Mouse (Mus musculus) cerebellum, adult 18-20 months (tissue): Measurements from ENCODE around the gene Nkx3-2.

Source experiments
- DNase-seq, 2 experiments: peaks; one replicate each; pipeline ENCODE4 v3.0.0; 2021

The Nkx3-2 gene

DNA sequence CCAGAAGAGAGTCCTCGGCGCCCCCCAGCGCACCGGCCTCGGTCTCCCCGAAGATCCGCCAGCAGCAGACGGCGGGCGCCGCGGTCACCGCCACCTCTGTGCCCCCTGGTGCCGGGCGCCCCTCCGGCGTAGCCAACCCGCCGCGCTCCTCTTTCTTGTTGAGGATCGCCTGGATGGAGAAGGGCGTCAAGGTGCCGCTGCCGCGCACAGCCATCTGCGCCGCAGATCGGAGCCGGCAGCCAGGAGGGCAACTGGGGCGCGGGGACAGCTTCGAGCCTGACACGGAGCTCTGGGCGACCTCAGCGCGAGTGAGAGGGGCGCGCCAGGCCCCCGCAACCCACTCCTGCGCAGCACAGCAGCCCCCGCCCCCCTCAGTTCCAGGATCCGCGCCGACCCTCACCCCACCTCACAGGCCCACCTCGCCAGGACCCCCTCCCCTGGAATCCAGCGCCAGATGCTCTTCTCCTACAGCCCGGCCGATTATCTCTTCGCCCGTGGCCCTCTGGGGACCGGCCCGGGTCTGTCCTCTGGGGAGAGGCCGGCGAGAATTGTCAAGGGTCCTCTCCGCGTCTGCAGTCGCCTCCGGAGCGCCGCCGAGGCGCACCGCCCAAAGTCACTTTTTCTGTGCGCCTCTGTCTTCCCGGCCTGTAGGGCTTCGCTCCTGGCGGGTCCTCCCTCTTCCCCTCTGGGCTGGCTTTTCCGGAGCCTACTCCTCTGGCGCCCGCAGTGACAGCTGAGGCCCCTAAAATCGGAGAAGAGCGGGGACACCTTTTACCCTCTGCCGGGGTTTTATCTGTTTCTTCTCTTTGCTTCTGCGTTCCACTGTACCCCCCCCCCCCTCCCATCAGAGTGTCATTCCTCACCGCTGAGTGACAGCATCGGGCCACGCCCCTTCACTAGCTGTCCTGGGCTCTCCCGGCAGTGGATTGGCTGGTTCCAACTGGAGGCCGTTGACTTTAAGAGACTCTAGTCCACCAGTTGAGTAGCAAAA, at the start of gene Nkx3-2:
Gene Nkx3-2 (minus strand): TSS at position 771 of the 991 bp plus-strand sequence.
- DNase-seq, result no peak

- no peak for DNase-seq
Observed at GRCm38 (mm10) chr5:41812516-41812915, 48.2 kb upstream of the Nkx3-2 start.

DNA sequence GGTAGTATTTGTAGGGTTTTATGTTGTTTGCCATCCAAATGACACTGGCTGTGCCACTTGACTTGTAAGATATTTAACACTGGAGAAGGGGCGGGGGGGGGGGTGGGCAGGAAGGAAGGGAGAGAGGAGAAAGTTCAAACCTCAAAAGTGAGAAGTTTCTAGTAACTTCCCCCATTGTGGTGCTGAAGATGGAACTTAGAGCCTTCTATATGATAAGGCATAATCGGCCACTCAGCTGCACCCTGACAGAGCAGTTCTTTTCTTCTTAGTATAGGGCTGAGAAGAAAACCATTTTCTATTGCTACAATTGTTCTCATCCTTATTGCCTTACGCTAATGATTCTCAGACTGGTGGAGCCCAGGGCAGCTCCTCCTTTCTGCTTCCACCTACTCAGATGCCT, 47.0 kb upstream of the Nkx3-2 start:
- DNase-seq, result no peak

- no peak for DNase-seq
Observed at GRCm38 (mm10) chr5:41807383-41807782, 43.1 kb upstream of the Nkx3-2 start.

- no peak for DNase-seq
Observed at GRCm38 (mm10) chr5:41806176-41806575, 41.9 kb upstream of the Nkx3-2 start.

DNA sequence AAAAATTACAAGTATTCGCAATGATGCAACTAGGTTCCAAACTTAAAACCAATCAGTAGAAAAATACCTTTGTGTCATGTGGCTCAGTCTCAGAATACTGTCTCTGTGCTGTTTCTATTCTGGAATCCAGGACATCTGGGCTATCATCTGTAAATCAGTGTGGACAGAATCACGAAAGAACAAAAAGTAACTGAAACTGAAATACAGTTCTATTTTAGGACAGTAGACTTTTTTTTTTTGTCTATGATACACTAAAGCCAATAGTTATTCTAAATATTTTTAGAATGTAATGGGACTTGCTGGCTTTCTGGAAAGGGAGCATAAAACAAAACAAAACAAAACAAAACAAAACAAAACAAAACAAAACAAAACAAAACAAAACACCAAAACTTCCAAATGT, 40.8 kb upstream of the Nkx3-2 start:
- no peak for DNase-seq

- no peak for DNase-seq
Observed at GRCm38 (mm10) chr5:41804643-41805042, 40.3 kb upstream of the Nkx3-2 start.

- DNase-seq, result no peak
Observed at GRCm38 (mm10) chr5:41801622-41802021, 37.3 kb upstream of the Nkx3-2 start.

GRCm38 (mm10) chr5:41794434-41794833, 30.1 kb upstream of the Nkx3-2 start:
- DNase-seq, result no peak

DNA sequence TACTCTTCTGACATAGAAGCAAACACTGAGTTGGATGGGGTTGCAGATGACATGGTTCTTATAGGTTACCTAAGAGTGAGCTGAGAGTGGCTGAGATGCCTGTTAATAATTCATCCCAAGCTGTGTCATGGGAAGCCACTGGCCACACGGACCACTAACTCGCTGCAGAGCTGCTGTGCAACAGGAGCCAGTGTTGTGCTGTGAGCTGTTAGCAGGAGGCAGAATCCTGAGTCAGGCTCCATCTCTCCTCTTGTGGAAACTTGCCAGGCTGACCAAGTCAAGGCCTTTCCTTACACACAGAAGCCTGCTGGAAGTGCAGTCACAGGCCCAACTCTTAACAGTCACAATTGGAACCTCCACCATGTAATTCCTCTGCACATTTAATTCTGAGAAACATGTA, 26.2 kb upstream of the Nkx3-2 start:
- no peak for DNase-seq

GRCm38 (mm10) chr5:41788877-41789276, 24.6 kb upstream of the Nkx3-2 start:
- DNase-seq, result no peak

GRCm38 (mm10) chr5:41781890-41782289, 17.6 kb upstream of the Nkx3-2 start:
- DNase-seq, result no peak

DNA sequence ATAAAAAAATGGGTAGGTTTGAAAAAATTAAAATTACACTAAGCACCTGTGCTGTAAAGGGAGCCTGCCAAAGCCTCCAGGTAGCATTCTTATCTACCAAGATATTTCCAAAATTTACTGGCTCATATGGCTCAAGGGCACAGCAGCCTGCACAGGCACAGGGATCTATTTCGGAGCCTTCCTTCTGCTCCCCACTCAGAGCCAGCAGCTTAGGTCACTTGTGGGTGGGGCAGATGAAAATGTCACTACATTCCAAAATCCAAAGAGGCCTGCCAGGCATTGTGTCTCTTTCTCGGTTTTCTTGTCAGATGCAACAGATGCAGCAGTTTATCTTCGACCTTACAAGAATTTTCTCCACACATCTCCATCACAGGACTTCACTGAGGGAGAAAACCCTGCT, 15.7 kb upstream of the Nkx3-2 start:
- peak; percentile 33 to 46 for DNase-seq

GRCm38 (mm10) chr5:41775728-41776127, 11.4 kb upstream of the Nkx3-2 start:
- no peak for DNase-seq

DNA sequence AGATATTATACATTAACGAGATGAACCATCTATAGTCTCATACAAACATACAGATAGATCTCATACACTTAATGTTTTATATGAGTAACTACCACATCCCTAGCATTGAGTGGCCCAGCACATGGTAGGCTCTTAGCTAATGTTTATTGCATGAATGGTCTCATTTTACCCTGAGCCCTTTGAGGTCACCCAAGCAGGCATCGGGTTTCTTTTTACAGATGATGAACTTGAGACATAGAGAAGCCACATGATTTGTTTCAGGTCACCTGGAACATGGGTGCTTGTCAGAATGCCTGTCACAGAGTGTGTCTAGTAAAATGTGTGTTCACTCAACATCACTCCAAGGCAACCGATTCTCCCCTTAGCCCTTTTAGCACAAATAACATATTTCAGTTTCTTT, 11.0 kb upstream of the Nkx3-2 start:
- no peak for DNase-seq

DNA sequence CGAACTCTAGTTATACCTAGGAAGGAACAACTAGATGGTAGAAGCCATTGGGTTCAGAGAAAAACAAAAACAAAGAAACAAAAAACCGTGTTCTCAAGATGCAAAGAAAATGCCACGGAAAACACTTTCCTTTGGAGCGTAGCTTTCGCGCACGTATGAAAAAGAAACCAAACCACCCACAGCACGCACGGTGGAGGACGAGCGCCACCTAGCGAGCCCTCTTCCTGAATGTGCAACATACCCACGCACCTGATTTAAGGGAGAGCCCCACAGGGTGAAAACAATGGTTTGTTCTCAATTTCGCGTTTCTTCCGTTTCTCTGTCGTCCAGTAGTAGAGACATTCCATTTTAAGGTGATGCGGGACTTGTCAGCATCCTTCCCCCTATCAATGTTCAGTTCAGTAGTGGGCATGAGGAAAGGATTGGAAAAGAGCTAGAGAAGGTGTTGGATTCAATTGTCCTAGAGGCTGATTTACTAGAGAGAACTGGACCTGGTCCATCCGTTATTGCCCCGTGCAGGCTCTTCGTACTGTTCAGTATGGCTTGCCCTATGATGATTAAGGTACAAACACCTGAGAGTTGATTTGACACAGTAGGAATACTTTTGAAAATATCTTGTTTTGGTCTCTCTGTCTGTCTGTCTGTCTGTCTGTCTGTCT, 4.2 kb upstream of the Nkx3-2 start:
- DNase-seq, result peak; percentile 78 to 90

DNA sequence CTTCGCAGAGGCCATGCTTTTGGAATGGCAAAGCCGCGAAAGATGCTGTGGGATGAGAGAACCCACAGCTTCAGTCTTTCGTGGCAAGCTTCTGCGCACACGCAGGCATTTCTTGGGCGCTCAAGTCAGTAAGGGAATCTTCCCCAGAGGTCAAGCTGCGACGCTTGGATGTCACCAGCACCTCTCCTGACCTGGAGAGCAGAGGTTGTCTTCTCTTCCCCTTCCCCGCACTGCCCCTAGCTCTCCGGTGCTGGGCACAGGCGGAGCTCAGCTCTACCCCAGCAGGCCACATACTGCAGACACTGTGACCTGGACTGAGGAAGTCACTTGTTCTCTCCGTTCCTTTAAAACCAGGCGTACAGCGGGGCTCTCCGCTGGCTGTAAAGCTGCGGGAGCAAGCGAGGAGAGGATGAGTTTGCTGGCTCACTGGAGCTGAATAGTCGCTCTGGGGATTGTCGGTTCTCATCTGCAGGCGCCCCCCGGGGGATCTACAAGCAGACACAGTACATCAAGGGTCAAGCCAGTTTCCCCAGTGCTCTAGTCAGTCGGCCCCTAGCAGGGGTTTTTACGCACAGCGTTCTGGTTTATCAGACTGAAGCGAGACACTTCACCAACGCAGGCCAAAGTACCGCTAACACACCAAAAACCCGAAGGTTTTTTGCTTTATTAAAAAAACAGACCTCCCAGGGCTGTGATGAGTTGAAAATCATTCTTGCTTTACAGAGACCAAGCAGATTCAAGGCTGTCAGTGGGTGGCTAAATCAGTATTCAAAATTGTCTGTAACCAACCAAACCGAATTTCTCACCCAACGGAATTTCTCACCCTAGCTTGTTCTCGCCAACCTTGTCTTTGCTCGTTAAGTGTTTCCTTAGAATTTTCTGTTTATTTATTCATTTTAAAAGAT, 3.2 kb upstream of the Nkx3-2 start:
- DNase-seq, result peak in 1 of 2 experiments; percentile 26

DNA sequence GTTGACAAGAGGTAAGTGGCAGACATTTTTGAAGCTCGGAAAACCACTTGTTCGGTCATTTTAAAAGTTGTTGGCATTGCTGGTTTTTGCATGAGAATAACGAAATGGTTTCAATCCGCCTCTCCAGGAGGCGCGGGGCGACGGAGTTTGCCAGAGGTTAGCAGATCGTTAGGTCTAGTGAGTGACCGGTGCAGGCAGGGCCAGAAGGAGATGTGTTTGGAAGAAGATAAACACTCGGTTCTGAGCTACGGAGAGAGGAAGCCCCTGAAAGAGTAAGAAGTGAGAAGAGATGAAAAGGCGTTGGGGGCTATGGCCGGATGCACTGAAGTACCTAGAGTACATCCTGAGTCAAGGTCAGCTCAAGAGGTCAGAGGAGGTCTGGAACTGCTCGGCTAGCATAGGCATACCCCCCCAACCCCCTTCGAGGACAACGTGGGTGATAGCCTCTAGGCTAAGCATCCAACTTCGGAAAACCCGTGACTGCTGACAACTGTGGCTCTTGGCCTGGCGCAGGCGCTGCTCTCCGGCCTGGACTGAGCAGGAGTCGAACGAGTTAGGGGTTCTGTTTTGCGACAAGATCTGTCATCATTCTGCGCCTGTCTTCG, 2.2 kb upstream of the Nkx3-2 start:
- DNase-seq, result no peak

DNA sequence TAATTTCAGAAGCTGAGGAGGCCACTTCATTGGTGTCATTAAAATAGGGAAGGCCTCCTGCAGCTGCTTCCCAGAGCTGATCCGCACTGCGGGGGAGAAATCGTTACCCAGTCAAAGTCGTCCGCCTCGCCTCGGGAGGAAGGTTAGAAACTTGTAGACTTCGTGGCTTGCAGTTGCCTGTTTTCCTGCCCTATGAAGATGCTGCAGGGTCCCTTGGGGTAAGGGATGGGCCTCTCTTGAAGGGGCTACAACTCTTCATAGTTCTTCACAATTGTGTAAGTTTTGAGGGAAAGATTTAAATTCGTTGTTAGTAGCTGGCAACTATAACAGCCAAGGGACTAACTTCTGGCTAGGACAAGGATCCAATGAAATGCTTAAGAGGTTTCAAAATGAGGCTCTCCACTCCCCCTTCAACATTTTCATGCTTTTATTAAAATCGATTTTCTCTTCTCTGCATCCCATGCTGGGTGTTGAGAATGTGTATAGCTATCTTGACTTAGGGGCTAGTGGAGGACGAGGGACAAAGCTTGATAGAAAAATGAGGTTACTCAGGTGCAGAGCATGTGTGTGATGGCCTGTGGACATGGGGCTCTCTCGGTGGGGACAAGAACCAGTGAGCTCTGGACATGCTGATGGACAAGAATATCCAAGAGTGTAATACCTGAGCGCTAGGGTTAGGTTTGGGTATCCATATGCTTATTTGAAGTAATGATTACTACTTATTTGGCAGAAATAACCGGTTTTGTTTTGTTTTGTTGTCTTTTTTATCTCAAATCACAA, 1.5 kb upstream of the Nkx3-2 start:
- DNase-seq, result no peak

GRCm38 (mm10) chr5:41762947-41763730, 1.2 kb downstream of the Nkx3-2 start:
- no peak for DNase-seq
